Mouse (Mus musculus) heart, adult 18-20 months (tissue): ENCODE measurements around the gene Cd52. TPM values are rescaled to one million over a fixed set of nuclear protein-coding genes. Genes with fewer than 3 reads are reported as not detected.
"Not testable (repeated sequence)": the region's sequence is repeated elsewhere in the genome, so short reads cannot be mapped to it uniquely, and the experiment has no call there.

Experiments
- DNase-seq, 2 experiments: peaks; one replicate each; pipeline ENCODE4 v3.0.0; 2021 to 2022; ENCODE audit warnings: mixed read lengths in 1 of 2
- long read RNA-seq, 2 experiments: library from polyadenylated mRNA; stranded (forward); transcript quantifications; one replicate each; pipeline ENCODE4 v2.0.0; 2021
- total RNA-seq, 2 experiments: library from RNA; stranded (reverse); gene quantifications; 2 replicates each; pipeline ENCODE4 v1.2.3; 2021

Cd52 gene
- 10 to 100 TPM in 1 of 2 experiments, 1 to 10 TPM in 1; 5.8 to 20.9 TPM for total RNA-seq
- long read RNA-seq, experiment 1, result 0 reads
- long read RNA-seq, experiment 2, transcript Cd52-201 (2 exons, 514 nt), result major isoform, 7 of 7 reads
- long read RNA-seq, experiment 2, partial matches to known transcripts, result 0 of 7 reads
- long read RNA-seq, experiment 2, other reads (novel, unspliced or antisense), result 0 of 7 reads

DNA sequence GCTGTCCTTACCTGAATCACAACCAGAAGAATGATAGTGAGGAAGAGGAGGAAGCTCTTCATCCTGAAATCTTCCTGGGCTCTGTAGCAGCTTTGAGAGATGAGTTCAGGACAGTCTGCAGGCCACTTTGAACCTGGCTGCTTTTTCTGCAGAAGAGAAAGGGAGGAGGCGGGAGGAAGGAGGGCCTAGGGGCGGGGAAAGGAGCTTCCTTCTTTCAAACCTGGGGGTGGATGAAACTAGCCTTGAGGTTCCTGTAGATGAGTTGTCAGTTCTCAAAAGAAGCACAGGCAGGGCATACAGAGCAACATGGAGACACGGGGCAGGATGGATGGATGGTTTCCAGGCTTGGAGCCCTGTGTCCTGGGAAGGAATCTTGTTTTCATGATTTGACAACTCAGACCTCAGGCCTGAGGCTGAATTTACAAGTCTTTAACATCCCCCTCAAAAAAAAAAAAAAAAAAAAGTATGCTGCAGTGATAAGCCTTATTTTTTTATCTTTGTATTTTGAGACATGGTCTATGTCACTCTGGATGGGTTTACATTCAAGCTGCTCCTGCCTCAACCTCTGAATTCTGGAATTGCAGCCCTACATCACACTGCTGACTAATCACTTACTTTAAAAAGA is at the start of gene Cd52:
Gene Cd52 (minus strand): TSS at position 160 of the 625 bp plus-strand sequence.
- DNase-seq, result peak in 1 of 2 experiments; percentile 73

DNA sequence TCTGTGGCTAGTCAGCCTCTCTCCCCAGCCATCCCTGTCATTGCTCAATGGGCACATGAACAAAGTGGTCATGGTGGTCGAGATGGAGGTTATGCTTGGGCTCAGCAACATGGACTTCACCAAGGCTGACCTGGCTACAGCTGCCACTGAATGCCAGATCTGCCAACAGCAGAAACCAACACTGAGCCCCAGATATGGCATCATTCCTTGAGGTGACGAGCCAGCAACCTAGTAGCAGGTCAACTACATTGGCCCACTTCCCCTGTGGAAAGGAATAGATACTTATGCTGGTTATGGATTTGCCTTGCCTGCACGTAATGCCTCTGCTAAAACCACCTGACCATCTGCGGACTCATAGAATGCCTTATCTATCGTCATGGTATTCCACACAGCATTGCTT is 49.4 kb upstream of the Cd52 start:
- not testable (repeated sequence) for DNase-seq

DNA sequence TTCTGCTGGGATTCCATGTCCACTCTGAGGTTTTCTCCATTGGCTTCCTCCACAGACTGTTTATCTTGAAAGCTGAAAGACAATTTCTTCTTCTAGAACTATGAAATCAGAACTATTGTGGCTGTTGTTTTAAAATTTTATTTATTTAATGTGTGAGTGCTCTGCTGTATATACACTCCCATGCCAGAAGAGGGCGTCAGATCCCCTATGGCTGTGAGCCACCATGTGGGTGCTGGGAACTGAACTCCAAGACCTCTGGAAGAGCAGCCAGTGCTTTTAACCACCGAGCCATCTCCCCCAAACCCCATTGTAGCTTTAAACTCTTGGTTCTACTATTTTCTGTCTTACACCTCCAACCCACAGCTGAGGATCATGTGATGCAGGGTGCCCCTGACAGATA is 44.0 kb upstream of the Cd52 start:
- DNase-seq, result no peak

DNA sequence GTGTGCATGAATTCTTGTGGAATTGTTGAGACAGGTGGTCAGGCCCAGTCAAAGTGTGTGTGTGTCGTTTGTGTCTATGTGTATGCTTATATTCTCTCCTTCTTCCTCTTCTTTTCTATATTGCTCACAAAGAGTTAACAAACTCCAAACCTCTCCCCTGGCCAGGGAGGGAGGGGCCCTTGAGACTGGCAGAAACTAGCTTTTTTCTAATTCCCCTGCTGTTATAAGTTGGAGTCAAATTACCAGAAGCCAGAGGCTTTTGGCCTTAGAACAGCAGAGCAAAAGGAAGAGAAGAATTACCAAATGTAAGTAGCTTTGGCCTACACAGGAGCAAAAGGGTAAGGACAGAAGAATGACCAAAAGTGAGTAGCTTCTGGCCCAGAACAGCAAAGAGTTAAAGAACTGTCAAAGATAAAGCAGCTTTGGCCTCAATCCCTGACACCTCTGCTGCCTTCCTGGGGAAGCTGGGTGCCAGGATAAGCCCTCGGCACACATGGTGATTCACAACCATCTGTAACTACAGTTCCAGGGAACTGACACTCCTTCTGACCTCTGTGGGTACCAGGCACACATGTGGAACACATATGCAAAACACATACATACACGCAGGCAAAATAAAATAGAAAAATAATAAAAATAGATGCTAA is 41.5 kb upstream of the Cd52 start:
- no peak for DNase-seq

DNA sequence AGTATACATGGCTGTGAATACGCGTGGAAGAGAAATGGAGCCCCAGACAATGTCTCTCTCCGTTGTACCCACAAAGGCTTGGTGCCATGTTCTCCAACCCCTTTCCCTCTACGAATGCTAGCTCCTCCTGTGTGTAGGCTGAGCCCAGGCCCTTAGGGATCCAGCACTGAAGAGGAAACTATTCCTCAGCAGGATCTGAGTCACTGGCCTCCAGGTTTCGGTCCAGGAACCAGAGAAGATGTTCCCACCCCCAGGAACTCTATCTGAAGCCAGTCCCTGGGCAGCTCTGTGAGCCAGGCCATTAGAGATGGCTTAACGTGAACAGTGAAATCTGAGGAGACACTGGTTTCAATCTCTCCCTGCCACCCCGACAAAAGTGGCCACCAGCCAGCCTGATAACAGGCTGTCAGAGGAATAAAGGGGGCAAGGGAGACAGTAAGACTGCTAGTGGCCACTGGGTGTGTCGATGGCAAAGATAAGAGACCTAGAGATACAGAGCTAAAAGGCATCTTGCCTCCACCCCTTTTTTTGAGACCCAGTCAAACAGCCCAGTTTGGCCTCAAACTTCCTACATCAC is 37.7 kb upstream of the Cd52 start:
- no peak for DNase-seq

DNA sequence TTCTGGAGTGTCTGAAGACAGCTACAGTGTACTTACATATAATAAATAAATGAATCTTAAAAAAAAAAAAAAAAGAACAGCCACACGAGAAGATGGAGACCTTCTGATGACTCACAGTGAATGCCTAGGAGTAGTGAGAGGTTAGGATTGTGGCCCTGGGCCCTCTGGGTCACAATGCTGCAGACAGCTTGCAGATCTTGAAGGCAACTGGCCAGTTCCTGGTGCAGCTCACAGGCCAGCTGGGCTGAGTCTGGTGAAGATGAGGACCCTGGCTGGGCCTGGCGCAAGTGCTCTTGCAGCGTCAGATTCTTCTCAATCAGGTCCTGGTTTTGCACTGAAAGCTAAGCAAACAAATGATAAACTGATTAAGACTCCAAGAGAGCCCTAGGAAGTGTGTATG is 37.2 kb upstream of the Cd52 start:
- DNase-seq, result no peak

DNA sequence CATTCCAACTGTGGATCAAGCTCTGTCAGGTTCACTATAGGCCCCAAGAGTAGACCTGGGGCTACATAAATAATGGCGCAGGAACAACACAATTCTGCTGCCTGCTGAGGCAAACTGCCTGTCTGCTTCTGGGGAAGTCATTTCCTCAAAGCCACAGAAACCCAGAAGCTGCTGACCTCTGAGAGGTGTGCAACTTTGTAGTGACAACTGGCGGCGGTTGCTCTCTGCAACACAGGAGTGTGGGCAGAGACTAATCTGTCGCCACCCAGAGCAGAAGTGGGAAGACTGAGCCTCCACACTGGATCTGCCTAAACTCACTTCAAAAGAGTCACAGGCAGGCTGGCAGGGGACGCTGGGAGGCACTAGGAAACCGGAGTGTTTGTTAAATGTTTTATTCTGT is 34.6 kb upstream of the Cd52 start:
- peak in 1 of 2 experiments; percentile 42 for DNase-seq

DNA sequence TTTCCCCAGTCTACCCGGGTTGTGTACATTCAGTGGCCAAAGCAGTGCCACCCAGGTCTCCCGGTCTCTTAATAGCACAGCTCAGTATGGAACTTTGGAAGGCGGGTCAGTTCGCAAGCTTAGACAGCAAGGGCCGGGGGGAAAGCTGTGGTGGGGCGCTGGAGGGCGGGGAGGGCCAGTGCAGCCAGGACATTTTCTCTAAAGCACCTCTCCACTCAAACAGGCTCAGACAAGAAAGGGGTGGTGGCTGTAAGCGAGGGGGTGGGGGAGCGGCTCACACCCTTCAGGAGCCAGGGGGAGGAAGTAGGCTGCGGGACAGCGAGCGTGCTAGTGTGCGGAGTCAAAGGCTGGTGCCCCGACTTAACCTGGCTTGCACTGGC is 34.1 kb upstream of the Cd52 start:
- DNase-seq, result peak in 1 of 2 experiments; percentile 42

DNA sequence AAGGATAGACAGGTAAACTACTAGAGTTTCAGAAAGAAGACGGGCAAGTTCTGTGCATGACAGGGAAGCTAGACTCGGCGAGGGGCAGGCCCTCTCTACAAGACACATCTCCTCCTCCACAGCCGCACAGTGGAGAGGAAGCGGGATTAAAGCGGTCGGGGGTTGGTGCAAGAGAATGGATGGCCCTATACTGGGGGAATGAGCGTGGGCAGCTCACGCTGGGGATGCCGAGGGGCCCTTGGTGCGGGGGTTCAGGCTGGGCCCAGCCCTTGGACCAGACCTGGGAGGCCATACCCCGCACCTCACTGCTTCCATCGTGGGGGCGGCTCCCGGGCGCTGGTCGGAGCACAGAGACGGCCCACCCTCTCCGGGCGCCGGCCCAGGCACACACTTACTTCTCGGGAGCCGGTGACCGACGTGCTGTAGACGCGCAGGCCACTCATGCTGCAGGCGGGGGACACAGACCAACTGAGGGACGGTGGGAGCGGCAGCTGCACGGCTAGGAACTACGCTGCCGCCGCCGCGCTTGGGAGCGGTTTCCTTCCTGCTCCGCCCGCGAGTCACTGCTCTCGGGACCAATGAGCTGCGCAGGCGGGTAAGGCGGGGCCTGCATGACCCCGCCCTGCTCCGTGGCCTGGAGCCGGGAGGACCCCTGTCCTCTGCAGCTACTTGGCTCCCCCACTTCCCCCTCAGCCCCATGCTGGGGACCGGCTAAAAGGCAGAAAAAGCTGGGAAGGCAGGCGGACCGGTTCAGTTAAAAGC is 33.5 kb upstream of the Cd52 start, which contains the start of gene Sh3bgrl3:
Gene Sh3bgrl3 (minus strand): TSS at position 569 of the 762 bp plus-strand sequence.
- DNase-seq, result peak; percentile 91 to 94

DNA sequence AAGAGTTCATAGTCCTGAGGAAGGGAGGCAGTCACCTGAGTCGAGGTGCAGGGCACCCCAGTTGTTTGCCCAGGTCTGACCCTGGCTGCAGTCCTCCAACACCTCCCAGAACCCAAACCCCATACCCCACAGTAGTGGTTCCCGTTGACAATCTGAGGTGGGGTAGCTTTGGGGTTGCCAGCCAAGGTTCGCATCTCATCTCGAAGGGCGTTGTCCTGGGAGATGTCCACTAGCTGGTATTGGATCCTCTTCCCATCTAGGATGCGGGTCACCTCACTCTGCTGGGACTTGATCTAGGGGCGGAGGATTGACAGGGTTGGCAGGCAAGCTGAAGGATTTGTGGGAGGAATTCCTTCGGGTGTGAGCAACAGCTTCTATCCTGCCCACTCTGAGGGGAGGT is 32.9 kb upstream of the Cd52 start:
- DNase-seq, result no peak

DNA sequence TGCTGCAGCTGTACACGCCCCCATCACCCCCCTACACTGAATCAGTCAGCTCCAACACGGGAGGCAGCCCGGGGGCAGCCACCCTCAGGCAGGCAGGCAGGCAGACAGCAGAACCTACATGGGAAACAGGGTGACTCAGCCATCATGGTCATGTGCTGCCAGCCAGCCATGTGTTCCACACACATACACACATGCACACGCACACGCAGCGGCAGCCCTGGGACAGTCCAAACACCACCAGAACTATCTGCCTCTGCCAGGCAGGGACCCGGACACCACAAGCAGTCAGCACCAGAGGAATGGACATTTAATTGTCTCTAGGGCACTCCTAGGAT is 32.2 kb upstream of the Cd52 start:
- no peak for DNase-seq

DNA sequence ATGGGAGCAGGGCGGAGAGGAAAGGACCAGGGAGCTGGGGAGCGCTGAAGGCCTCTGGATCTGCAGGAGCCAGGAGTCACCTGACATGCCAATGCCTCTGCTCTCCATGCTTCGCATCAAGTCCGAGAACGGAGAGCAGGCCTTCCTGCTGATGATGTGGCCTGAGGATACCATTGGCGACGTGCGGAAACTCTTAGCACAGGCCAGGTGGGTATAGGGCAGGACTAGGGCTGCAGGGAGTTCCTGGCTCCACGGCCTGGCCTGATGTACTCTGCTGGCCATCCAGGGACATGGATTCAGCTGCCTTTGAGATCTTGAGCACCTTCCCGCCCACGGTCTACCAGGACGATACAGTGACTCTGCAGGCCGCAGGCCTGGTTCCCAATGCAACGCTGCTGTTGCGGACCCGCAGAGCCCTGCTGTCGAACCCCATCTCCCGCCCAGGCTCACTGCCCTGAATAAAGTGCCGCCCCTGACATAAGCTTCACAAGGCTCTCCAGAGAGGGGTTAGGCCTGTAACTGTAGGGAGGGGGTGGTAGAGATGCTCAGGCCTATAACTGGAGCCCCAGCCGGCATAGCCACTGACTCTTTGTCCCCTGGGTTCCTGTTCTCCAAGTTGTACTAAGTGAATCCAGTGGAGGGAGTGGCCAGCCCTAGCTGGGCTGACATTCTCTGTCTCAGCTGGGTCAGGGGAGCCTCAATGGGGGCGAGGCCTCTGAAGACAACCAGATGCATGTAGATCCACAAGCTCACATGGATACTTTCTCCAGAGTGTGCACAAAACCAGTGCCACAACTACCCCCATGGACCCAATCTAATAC is 31.6 kb upstream of the Cd52 start:
- DNase-seq, result no peak

DNA sequence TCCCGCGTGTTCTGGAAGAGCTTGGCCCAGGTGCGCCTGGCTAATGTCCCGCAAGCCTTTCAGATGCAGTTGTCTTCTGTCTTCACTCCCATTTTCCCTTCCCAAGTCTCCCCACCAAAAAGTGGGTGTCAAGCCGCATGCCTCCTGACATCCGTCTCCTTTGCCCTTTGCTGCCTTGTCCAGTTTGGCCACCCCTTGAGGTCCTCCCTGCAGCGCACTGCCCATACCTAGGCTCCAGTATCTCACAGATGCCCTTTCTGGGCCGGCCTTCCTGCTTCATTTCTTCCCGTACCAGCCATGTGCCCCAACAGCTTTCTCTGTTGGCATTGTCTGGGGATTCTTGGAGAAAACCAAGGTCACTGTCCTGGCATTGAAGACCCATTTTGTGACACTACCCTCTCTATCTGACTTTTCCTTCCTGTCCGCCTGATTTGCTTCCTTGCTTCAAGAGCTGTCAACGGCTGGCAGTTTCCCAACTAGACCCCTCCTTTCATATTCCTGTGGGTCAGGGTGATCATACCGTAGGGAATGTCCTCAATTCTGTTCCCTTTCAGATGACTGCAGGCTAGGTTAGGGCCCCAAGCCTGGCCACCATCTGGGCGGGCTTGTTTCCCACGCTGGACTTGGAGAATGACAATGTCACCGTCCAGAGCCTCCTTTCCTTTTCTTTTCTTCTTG is 30.6 kb upstream of the Cd52 start:
- DNase-seq, result no peak

DNA sequence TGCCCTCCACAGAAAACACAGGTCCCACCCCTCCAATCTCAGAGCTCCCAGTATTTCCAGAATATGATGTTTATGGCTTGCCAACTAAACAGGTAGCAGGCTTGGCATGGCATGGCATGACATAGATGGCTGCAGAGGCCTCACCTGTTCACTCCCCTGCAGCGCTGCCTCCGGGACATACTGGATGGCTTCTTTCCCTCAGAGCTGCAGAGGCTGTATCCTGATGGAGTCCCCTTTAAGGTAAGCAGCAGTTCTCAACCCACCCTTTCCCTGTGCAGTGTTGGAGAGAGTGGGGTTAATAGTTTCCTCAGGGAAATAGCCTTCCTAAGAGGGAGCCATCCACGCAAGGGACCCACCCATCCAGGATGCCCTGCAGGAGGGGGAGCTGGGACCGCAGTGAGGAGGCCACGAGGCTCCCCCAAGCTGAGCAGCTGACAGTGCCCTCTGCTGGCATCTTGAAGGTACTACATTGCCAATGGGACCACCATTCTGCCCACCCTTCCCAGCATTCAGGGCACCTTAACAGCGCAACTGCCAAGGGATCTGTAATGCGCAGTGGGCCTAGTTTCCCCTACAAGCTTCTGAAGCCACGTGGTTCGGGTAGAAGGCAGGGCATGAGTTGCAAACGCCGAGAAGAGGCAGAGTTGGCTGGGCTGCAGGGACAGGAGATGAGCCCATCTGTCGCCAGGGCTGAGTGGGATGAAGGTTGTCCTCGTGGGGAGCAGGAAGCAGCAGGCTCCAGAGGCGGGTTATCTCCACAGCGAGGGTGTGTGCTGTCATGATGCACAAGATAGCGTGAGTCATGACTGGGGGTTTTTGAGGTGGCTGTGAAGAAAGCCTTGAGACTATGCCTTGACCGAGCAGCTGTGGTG is 29.0 kb upstream of the Cd52 start:
- DNase-seq, result peak; percentile 45 to 55

DNA sequence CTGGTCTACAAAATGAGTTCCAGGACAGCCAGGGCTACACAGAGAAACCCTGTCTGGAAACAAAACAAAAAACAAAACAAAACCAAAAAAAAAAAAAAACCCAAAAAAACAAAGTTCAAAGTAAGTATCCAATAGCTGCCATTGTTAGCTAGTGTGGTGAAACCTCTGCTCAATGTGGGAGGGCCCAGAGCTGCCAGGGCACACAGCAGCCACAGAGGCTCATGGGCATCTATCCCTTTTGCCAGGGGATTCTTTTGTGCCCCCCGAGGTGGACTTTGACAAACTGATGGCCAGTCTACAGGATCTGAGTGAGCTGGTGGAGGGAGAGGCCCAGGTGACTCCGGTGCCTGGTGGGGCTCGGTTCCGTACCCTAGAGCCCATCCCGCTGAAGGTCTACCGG is 28.3 kb upstream of the Cd52 start:
- no peak for DNase-seq

DNA sequence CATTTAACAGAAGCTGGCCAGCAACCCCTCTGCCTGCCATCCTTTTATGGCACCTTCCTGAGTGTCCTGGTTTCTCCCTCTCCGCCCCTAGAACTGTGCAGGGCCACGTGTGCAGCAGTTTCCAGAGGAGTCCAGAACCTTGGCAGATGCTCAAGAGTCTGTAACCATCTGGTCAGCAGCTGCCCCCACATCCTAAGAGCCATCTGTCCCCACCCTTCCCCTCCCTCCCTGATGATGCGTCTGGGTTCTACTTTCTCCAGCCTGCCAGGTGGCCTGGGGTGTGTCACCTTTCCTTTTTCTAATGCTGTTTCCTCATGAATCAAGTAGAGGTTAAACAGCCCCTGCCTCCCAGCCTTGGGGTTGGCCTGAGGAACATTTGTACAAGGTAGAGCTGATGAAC is 27.4 kb upstream of the Cd52 start:
- peak; percentile 48 to 50 for DNase-seq

DNA sequence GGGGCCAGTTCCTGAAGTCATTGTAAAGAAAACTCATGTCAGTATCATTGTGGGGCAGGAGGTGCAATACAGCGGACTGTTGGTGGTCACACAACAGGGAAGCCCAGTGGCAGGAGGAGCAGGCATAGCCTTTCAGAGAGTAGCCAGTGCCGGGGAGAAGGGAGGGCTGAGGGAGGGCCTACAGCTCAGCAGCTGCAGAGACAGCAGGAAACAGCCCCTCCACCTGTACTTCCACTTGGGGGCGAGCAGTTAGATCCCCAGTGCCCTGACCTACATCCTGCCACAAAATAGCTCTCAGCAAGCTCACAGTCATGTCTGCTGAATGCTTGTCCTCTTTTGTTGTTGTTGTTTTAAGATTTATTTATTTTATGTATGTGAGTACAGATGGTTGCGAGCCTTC is 26.7 kb upstream of the Cd52 start:
- DNase-seq, result no peak

DNA sequence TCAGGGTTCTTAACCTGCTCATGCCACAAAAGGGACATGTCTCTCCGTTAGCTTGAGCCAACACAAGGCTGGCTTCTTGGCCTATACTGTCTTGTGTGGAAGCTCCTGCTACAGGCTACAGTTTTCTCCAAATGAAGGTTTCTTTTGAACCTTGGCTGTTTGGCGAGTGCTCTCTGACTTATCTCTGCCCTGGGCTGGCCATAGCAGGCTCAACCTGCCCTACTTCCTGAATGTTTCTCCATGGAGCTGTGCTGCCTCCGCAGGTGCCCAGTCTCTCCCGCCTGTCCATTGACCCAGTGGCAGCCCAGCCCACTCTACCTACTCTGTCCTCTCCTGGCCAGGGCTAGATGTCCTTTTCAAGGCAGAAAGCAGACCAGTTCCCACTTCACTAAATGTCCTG is 26.0 kb upstream of the Cd52 start:
- no peak for DNase-seq

DNA sequence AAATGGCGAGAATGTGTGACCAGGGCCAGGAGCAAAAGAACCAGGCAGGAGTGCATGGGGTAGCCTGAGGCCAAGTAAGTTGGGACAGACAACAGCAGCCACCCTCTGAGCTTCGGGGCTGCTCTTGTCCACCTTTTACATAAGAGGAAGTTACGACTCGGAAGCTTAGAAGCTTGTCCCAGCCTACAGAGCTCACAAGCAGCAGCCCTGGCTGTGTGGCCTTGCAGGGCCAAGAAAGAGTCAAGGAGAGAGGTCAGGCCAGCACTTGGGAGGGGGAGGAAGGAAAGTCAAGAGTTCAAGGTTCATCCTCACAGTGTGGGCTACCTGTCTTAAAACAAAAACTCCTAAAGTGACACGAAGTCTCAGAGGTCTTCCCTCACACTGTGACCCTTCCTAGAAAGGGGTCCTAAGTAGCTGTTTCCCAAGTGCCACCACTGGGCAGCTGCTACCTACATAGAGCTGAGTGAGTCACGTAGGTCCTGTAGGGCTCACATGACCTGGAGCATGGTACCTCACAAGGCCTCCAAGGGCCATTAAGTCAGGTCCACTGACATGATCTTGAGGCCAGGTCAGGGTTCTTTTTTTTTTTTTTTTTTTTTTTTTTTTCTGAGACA is 25.4 kb upstream of the Cd52 start:
- DNase-seq, result no peak

DNA sequence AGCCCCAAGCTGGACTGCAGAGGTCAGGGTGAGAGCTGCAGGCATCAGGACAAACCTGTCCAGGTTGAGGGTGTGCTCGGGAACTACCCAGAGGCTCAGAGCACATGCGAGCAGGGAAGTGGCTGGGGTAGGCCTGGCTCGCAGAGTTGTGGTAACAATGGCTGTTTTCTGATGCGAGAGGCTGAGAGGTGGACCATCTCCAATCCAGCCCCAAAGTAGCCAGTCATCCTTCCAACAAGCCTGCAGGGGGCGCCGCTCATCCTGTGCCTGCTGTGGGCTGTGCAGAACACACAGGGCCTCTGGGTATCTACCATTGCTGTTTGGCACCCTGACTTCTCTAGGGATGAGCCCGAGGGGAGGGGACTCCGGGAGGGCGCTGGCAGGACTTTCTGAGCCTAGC is 24.8 kb upstream of the Cd52 start:
- DNase-seq, result no peak
